Mouse (Mus musculus) telencephalon, adult 2 months (tissue): ENCODE results near the gene Pkig.

Experiments
- DNase-seq: peaks from one replicate; pipeline ENCODE4 v3.0.0-alpha.2; 2011; ENCODE audit warnings: low read depth, low spot score

Pkig gene

GRCm38 (mm10) chr2:163710000-163710399 is 51.8 kb downstream of the Pkig start:
- no peak for DNase-seq

- no peak for DNase-seq
These were observed 52.5 kb downstream of the Pkig start for GRCm38 (mm10) chr2:163710606-163711159.

- DNase-seq: no peak
These were observed 53.2 kb downstream of the Pkig start for GRCm38 (mm10) chr2:163711368-163711868.

GRCm38 (mm10) chr2:163712473-163712872 is 54.3 kb downstream of the Pkig start:
- no peak for DNase-seq

- no peak for DNase-seq
These were observed 54.7 kb downstream of the Pkig start for GRCm38 (mm10) chr2:163712874-163713273.

- DNase-seq: no peak
These were observed 55.2 kb downstream of the Pkig start for GRCm38 (mm10) chr2:163713340-163713739.

- no peak for DNase-seq
These were observed 58.3 kb downstream of the Pkig start for GRCm38 (mm10) chr2:163716448-163716847.

- DNase-seq: no peak
These were observed 58.7 kb downstream of the Pkig start for GRCm38 (mm10) chr2:163716853-163717252.

GRCm38 (mm10) chr2:163718526-163718925 is 60.3 kb downstream of the Pkig start:
- DNase-seq: no peak

GRCm38 (mm10) chr2:163718951-163719603 is 60.9 kb downstream of the Pkig start:
- DNase-seq: peak; percentile 89

- DNase-seq: no peak
These were observed 61.4 kb downstream of the Pkig start for GRCm38 (mm10) chr2:163719616-163720015.

GRCm38 (mm10) chr2:163722550-163722949 is 64.4 kb downstream of the Pkig start:
- DNase-seq: peak; percentile 69

GRCm38 (mm10) chr2:163726766-163727393 is 68.7 kb downstream of the Pkig start:
- no peak for DNase-seq

GRCm38 (mm10) chr2:163728300-163728699 is 70.1 kb downstream of the Pkig start:
- DNase-seq: no peak

- no peak for DNase-seq
These were observed 73.8 kb downstream of the Pkig start for GRCm38 (mm10) chr2:163732021-163732420.

GRCm38 (mm10) chr2:163735163-163735562 is 77.0 kb downstream of the Pkig start:
- no peak for DNase-seq

GRCm38 (mm10) chr2:163735980-163736379 is 77.8 kb downstream of the Pkig start:
- no peak for DNase-seq

GRCm38 (mm10) chr2:163742656-163743055 is 84.5 kb downstream of the Pkig start:
- DNase-seq: no peak

GRCm38 (mm10) chr2:163743357-163743756 is 85.2 kb downstream of the Pkig start:
- DNase-seq: no peak

GRCm38 (mm10) chr2:163744801-163745570 is 86.8 kb downstream of the Pkig start:
- no peak for DNase-seq

GRCm38 (mm10) chr2:163749647-163750611 is 91.7 kb downstream of the Pkig start, which contains the start of gene Ada:
TSS of gene Ada (minus strand) at chr2:163750239.
- no peak for DNase-seq
